In the genomic region with DNA sequence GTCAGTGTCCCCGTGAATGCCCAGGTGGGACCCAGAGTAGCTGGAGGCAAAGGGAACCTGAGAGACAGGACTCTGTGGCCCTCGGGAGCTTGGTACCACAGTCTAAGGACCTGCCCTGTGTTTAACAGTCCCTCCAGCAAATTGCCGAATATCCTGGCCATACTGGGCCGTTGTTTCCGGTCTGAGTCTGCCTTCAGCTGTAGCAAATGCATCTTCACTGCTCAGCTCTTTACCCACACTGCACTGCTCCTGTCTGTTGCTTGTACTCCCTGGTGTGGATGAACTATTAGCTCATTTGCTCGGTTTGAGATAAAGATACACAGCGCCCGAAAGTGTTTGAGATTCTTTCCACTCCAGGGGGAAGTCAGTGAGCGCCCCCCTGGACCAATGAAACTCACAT, we compare ENCODE assay signal across 14 mouse cellular contexts. TPM values are rescaled to one million over a fixed set of nuclear protein-coding genes. Genes with fewer than 3 reads are reported as not detected.
DNase-seq lines count a peak whose midpoint lies in the region; ATAC-seq and TF ChIP-seq lines count a peak whose summit lies in the region.
"Had no signal": no experiment of that assay in that cellular context is flagged by ENCODE, and none has a peak within 500 bp of the region (broad histone marks: within the 10 kb centered on the region; RNA-seq: fewer than 3 reads in every experiment).

No protein-coding gene starts in this region.

- peaks cover 60% of the 10 kb centered on the region for H3K4me1 ChIP-seq in forebrain, embryonic 12.5 days
- H3K4me1 ChIP-seq in forebrain, embryonic 15.5 days: peaks cover 21% of the 10 kb centered on the region
- H3K4me1 ChIP-seq in kidney, embryonic 15.5 days: peaks cover 75% of the 10 kb centered on the region
- peaks cover 36% of the 10 kb centered on the region for H3K4me1 ChIP-seq in hindbrain, embryonic 15.5 days (replicated peaks)

- TF ChIP-seq CTCF in gastrocnemius, adult 2 months (IDR thresholded peaks at IDR 0.05): no peak

- peaks cover 90% of the 10 kb centered on the region for H3K27me3 ChIP-seq in forebrain, embryonic 12.5 days
- H3K27me3 ChIP-seq in forebrain, embryonic 15.5 days: peaks cover 75% of the 10 kb centered on the region
- H3K27me3 ChIP-seq in kidney, embryonic 15.5 days: peaks cover 86% of the 10 kb centered on the region
- H3K27me3 ChIP-seq in hindbrain, embryonic 15.5 days: peaks cover 80% of the 10 kb centered on the region

- no peak for DNase-seq in kidney, adult 11 months
- DNase-seq in MN1 (ENCODE audit: low spot score): peak; percentile 25
- DNase-seq in gastrocnemius, adult 2 months: no peak
- no peak for DNase-seq in urinary bladder, adult 18-20 months (ENCODE audit: low spot score in 2 of 2)
- DNase-seq: cerebellum, adult 11 months; gastrocnemius, postnatal 25 days; kidney, postnatal 10 days; left cerebral cortex, postnatal 4 days had no signal

- 0 out of 2 replicates have a peak overlapping the region, but pooled peaks have one; percentile 19 for H3K27ac ChIP-seq in forebrain, embryonic 12.5 days
- H3K27ac ChIP-seq in forebrain, embryonic 15.5 days (replicated peaks): no peak overlapping the region
- peak overlapping the region; percentile 75 for H3K27ac ChIP-seq in kidney, embryonic 15.5 days
- no peak overlapping the region for H3K27ac ChIP-seq in hindbrain, embryonic 15.5 days (replicated peaks)
- H3K27ac ChIP-seq in gastrocnemius, adult 2 months: no peak overlapping the region
- H3K27ac ChIP-seq: macrophage had no signal

- no peaks in the 10 kb centered on the region for H3K9me3 ChIP-seq in forebrain, embryonic 12.5 days
- no peaks in the 10 kb centered on the region for H3K9me3 ChIP-seq in forebrain, embryonic 15.5 days
- H3K9me3 ChIP-seq in kidney, embryonic 15.5 days (replicated peaks): no peaks in the 10 kb centered on the region
- no peaks in the 10 kb centered on the region for H3K9me3 ChIP-seq in hindbrain, embryonic 15.5 days

- intact Hi-C loops in gastrocnemius, adult 2 months (cut with DNase I): no loop called here

- H3K9ac ChIP-seq in forebrain, embryonic 12.5 days: no peak overlapping the region; the same call in 1 of the 2 replicates
- H3K9ac ChIP-seq in forebrain, embryonic 15.5 days (replicated peaks): no peak overlapping the region
- no peak overlapping the region for H3K9ac ChIP-seq in kidney, embryonic 15.5 days
- no peak overlapping the region for H3K9ac ChIP-seq in hindbrain, embryonic 15.5 days

- ATAC-seq in forebrain, embryonic 12.5 days (ENCODE audit: low FRiP score): no peak
- ATAC-seq in forebrain, embryonic 15.5 days (replicated peaks): no peak
- ATAC-seq in kidney, embryonic 15.5 days (replicated peaks; ENCODE audit: low FRiP score): no peak
- no peak for ATAC-seq in hindbrain, embryonic 15.5 days (ENCODE audit: low FRiP score, low read depth)

- H3K36me3 ChIP-seq in forebrain, embryonic 12.5 days (replicated peaks): no peaks in the 10 kb centered on the region
- H3K36me3 ChIP-seq in forebrain, embryonic 15.5 days: no peaks in the 10 kb centered on the region
- no peaks in the 10 kb centered on the region for H3K36me3 ChIP-seq in kidney, embryonic 15.5 days
- H3K36me3 ChIP-seq in hindbrain, embryonic 15.5 days: no peaks in the 10 kb centered on the region
- H3K36me3 ChIP-seq: G1E had no signal

- peak overlapping the region; percentile 49; the same call in 1 of the 2 replicates for H3K4me3 ChIP-seq in forebrain, embryonic 12.5 days (replicated peaks)
- H3K4me3 ChIP-seq in forebrain, embryonic 15.5 days: no peak overlapping the region
- peak overlapping the region; percentile 57; the same call in 1 of the 2 replicates for H3K4me3 ChIP-seq in kidney, embryonic 15.5 days (replicated peaks)
- H3K4me3 ChIP-seq in hindbrain, embryonic 15.5 days: no peak overlapping the region
- H3K4me3 ChIP-seq in gastrocnemius, adult 2 months: no peak overlapping the region

- peak overlapping the region; percentile 60 for H3K4me2 ChIP-seq in forebrain, embryonic 12.5 days
- H3K4me2 ChIP-seq in forebrain, embryonic 15.5 days (replicated peaks): no peak overlapping the region
- H3K4me2 ChIP-seq in kidney, embryonic 15.5 days: peak overlapping the region; percentile 79
- peak overlapping the region; percentile 20 for H3K4me2 ChIP-seq in hindbrain, embryonic 15.5 days

- 23% methylated on average over 9 of the region's 9 CpGs for WGBS in forebrain, embryonic 12.5 days
- WGBS in forebrain, embryonic 15.5 days: 22% methylated on average over 9 of the region's 9 CpGs
- 13% methylated on average over 9 of the region's 9 CpGs for WGBS in kidney, embryonic 15.5 days
- 20% methylated on average over 9 of the region's 9 CpGs for WGBS in hindbrain, embryonic 15.5 days

RNA-seq across cellular contexts. Expression of a gene that starts 2.2 kb away (rescaled TPM):
- 20.3 and 26.2 TPM in 2 replicates for polyA plus RNA-seq in forebrain, embryonic 12.5 days (2016; fragmentation: Nextera tagmentation; extraction: Ambion mirVana)
- polyA plus RNA-seq in forebrain, embryonic 15.5 days (2015; fragmentation: Nextera tagmentation; extraction: Ambion mirVana): 2.7 and 4.5 TPM in 2 replicates
- polyA plus RNA-seq in kidney, embryonic 15.5 days (2015; fragmentation: Nextera tagmentation; extraction: Ambion mirVana): 30.9 and 32.4 TPM in 2 replicates
- 2.0 and 3.4 TPM in 2 replicates for polyA plus RNA-seq in hindbrain, embryonic 15.5 days (2015; fragmentation: Nextera tagmentation; extraction: Ambion mirVana)
- total RNA-seq in gastrocnemius, adult 2 months (2021): under 1 TPM; 0.26 to 0.59 TPM
- total RNA-seq: G1E had no signal
- polyA plus RNA-seq: G1E, macrophage had no signal

RNA-seq across cellular contexts. Expression of a gene that starts 28.0 kb away (rescaled TPM):
- 97.1 and 103 TPM in 2 replicates for polyA plus RNA-seq in forebrain, embryonic 12.5 days (2016; fragmentation: Nextera tagmentation; extraction: Ambion mirVana)
- 93.6 and 95.8 TPM in 2 replicates for polyA plus RNA-seq in forebrain, embryonic 15.5 days (2015; fragmentation: Nextera tagmentation; extraction: Ambion mirVana)
- polyA plus RNA-seq in kidney, embryonic 15.5 days (2015; fragmentation: Nextera tagmentation; extraction: Ambion mirVana): 83.7 and 91.0 TPM in 2 replicates
- 85.8 and 92.7 TPM in 2 replicates for polyA plus RNA-seq in hindbrain, embryonic 15.5 days (2015; fragmentation: Nextera tagmentation; extraction: Ambion mirVana)
- total RNA-seq in gastrocnemius, adult 2 months (2021): 10 to 100 TPM; 29.3 to 31.9 TPM

RNA-seq across cellular contexts. Expression of a gene that starts 49.3 kb away (rescaled TPM):
- polyA plus RNA-seq in forebrain, embryonic 12.5 days (2016; fragmentation: Nextera tagmentation; extraction: Ambion mirVana): 243 and 257 TPM in 2 replicates
- 81.4 and 87.0 TPM in 2 replicates for polyA plus RNA-seq in forebrain, embryonic 15.5 days (2015; fragmentation: Nextera tagmentation; extraction: Ambion mirVana)
- polyA plus RNA-seq in kidney, embryonic 15.5 days (2015; fragmentation: Nextera tagmentation; extraction: Ambion mirVana): 149 and 151 TPM in 2 replicates
- 37.1 and 40.7 TPM in 2 replicates for polyA plus RNA-seq in hindbrain, embryonic 15.5 days (2015; fragmentation: Nextera tagmentation; extraction: Ambion mirVana)
- total RNA-seq in gastrocnemius, adult 2 months (2021): under 1 TPM; 0.28 to 0.38 TPM

RNA-seq across cellular contexts. Expression of a gene that starts 51.5 kb away (rescaled TPM):
- 16.7 and 18.9 TPM in 2 replicates for polyA plus RNA-seq in forebrain, embryonic 12.5 days (2016; fragmentation: Nextera tagmentation; extraction: Ambion mirVana)
- polyA plus RNA-seq in forebrain, embryonic 15.5 days (2015; fragmentation: Nextera tagmentation; extraction: Ambion mirVana): 16.2 and 20.0 TPM in 2 replicates
- 12.6 and 12.7 TPM in 2 replicates for polyA plus RNA-seq in kidney, embryonic 15.5 days (2015; fragmentation: Nextera tagmentation; extraction: Ambion mirVana)
- 13.1 and 15.1 TPM in 2 replicates for polyA plus RNA-seq in hindbrain, embryonic 15.5 days (2015; fragmentation: Nextera tagmentation; extraction: Ambion mirVana)
- 1 to 10 TPM; 8.6 to 9.4 TPM for total RNA-seq in gastrocnemius, adult 2 months (2021)

Comparison
In these comparisons a context has a peak if more than half of its experiments do, and no peak if none do; other contexts are left out.
1. H3K27ac ChIP-seq: peak in forebrain, embryonic 12.5 days (single experiment) and kidney, embryonic 15.5 days (single experiment); none in forebrain, embryonic 15.5 days (single experiment), hindbrain, embryonic 15.5 days (single experiment) and gastrocnemius, adult 2 months (single experiment).
2. H3K4me3 ChIP-seq: peak in forebrain, embryonic 12.5 days (single experiment) and kidney, embryonic 15.5 days (single experiment); none in forebrain, embryonic 15.5 days (single experiment), hindbrain, embryonic 15.5 days (single experiment) and gastrocnemius, adult 2 months (single experiment).